Mouse (Mus musculus): ENCODE data around the gene Ivd.

The Ivd gene

GRCm38 (mm10) chr2:118861454-118862339, at the start of gene Ivd:
TSS of gene Ivd (plus strand) at chr2:118861954.
- peak; percentile 95 for DNase-seq (ENCODE audit: low spot score)

- no peak for DNase-seq (ENCODE audit: low spot score)
These were observed 49.0 kb upstream of the Ivd start for GRCm38 (mm10) chr2:118812724-118813123.

- peak; percentile 93 for DNase-seq (ENCODE audit: low spot score)
These were observed 47.5 kb upstream of the Ivd start, which contains the start of gene Knstrn for GRCm38 (mm10) chr2:118813981-118814836. TSS of gene Knstrn (plus strand) at chr2:118814003.

- no peak for DNase-seq (ENCODE audit: low spot score)
These were observed 39.0 kb upstream of the Ivd start for GRCm38 (mm10) chr2:118822800-118823199.

- DNase-seq (ENCODE audit: low spot score) = no peak
These were observed 37.4 kb upstream of the Ivd start for GRCm38 (mm10) chr2:118824396-118824795.

- DNase-seq (ENCODE audit: low spot score) = no peak
These were observed 32.7 kb upstream of the Ivd start for GRCm38 (mm10) chr2:118829096-118829495.

GRCm38 (mm10) chr2:118834061-118834460, 27.7 kb upstream of the Ivd start:
- no peak for DNase-seq (ENCODE audit: low spot score)

- no peak for DNase-seq (ENCODE audit: low spot score)
These were observed 26.6 kb upstream of the Ivd start for GRCm38 (mm10) chr2:118835115-118835514.

- no peak for DNase-seq (ENCODE audit: low spot score)
These were observed 23.4 kb upstream of the Ivd start for GRCm38 (mm10) chr2:118838330-118838729.

GRCm38 (mm10) chr2:118841186-118841585, 20.6 kb upstream of the Ivd start:
- DNase-seq (ENCODE audit: low spot score) = no peak

GRCm38 (mm10) chr2:118841774-118842173, 20.0 kb upstream of the Ivd start:
- DNase-seq (ENCODE audit: low spot score) = peak; percentile 11

GRCm38 (mm10) chr2:118844427-118844826, 17.3 kb upstream of the Ivd start:
- no peak for DNase-seq (ENCODE audit: low spot score)

GRCm38 (mm10) chr2:118846246-118846645, 15.5 kb upstream of the Ivd start:
- peak; percentile 13 for DNase-seq (ENCODE audit: low spot score)

GRCm38 (mm10) chr2:118851756-118852155, 10.0 kb upstream of the Ivd start:
- no peak for DNase-seq (ENCODE audit: low spot score)

- DNase-seq (ENCODE audit: low spot score) = no peak
These were observed 554 bp downstream of the Ivd start for GRCm38 (mm10) chr2:118862340-118862675.

GRCm38 (mm10) chr2:118870601-118871000, 8.8 kb downstream of the Ivd start:
- no peak for DNase-seq (ENCODE audit: low spot score)

GRCm38 (mm10) chr2:118871032-118871431, 9.3 kb downstream of the Ivd start:
- no peak for DNase-seq (ENCODE audit: low spot score)

GRCm38 (mm10) chr2:118873018-118873417, 11.3 kb downstream of the Ivd start:
- DNase-seq (ENCODE audit: low spot score) = no peak

- no peak for DNase-seq (ENCODE audit: low spot score)
These were observed 12.2 kb downstream of the Ivd start for GRCm38 (mm10) chr2:118873890-118874430.

GRCm38 (mm10) chr2:118875316-118875715, 13.6 kb downstream of the Ivd start:
- no peak for DNase-seq (ENCODE audit: low spot score)

- DNase-seq (ENCODE audit: low spot score) = no peak
These were observed 14.7 kb downstream of the Ivd start for GRCm38 (mm10) chr2:118876453-118876852.

- DNase-seq (ENCODE audit: low spot score) = peak; percentile 67
These were observed 19.3 kb downstream of the Ivd start for GRCm38 (mm10) chr2:118881019-118881418.

GRCm38 (mm10) chr2:118881956-118882355, 20.2 kb downstream of the Ivd start:
- DNase-seq (ENCODE audit: low spot score) = no peak

Measured in yolk sac, embryonic 10.5 days (tissue).